Mouse (Mus musculus) frontal cortex, postnatal 36 days (tissue): Measurements from ENCODE around the gene Vmn1r207-ps.
A peak's percentile ranks its signal among the peaks of the same experiment; 100 is the strongest.
"Not testable (repeated sequence)": the region's sequence is repeated elsewhere in the genome, so short reads cannot be mapped to it uniquely, and the experiment has no call there.

Source experiments
- DNase-seq, 2 experiments: peaks; one replicate each; pipeline ENCODE4 v3.0.0; 2022; ENCODE audit warnings: low spot score in 2 of 2

Vmn1r207-ps gene

GRCm38 (mm10) chr13:22729529-22729928 is at the start of gene Vmn1r207-ps:
Vmn1r207-ps (minus strand) TSS chr13:22729629.
- not testable (repeated sequence) for DNase-seq

- not testable (repeated sequence) for DNase-seq
These were observed 47.9 kb upstream of the Vmn1r207-ps start, which contains the start of gene Vmn1r208 for GRCm38 (mm10) chr13:22777300-22777699. Vmn1r208 (minus strand) TSS chr13:22777400.

- not testable (repeated sequence) for DNase-seq
These were observed 42.2 kb upstream of the Vmn1r207-ps start for GRCm38 (mm10) chr13:22771592-22771991.

GRCm38 (mm10) chr13:22747524-22747923 is 18.1 kb upstream of the Vmn1r207-ps start:
- DNase-seq = peak in 1 of 2 experiments; percentile 1

- not testable (repeated sequence) for DNase-seq
These were observed 22.5 kb downstream of the Vmn1r207-ps start for GRCm38 (mm10) chr13:22706947-22707346.

GRCm38 (mm10) chr13:22702951-22703350 is 26.5 kb downstream of the Vmn1r207-ps start:
- DNase-seq = not testable (repeated sequence)
